Mouse (Mus musculus): ENCODE results near the gene Crispld2.

DNA sequence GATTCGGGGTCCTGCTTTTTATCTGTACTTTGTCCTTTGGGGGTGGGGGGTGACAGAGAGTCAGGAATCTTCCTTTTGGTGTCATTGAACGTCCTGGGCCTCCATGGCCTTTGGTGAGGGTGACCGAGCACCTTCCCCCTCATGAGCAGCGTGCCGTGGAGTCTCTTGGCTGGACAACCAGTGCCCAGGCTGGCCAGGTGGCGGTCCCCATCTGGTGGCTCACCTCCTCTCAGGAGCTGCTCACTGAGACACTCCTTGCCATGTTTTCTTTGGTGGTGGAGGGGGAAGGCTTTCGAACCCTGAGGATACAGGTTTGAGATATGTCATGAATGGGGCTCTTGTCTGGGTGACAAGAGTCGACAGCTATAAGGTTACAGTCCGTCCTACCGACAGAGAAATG lies 58.1 kb downstream of the Crispld2 start:
- TF ChIP-seq MAFK (IDR thresholded peaks at IDR 0.05; ENCODE audit: borderline replicate concordance, low read depth, low read length) (no peak), POLR2A (IDR thresholded peaks at IDR 0.05; ENCODE audit: control insufficient read depth in 1 of 2, insufficient read depth in 1 of 2, low read depth in 1 of 2, low read length in 2 of 2, poor library complexity in 1 of 2) (no peak), EP300 (IDR thresholded peaks at IDR 0.05; ENCODE audit: low read depth in 1 of 2, low read length in 2 of 2) (no peak), CTCF (IDR thresholded peaks at IDR 0.05 in 2 of 3, conservative IDR thresholded peaks at IDR 0.05 in 1 of 3; ENCODE audit: control insufficient read depth in 1 of 3, insufficient read depth in 1 of 3, low read depth in 2 of 3, low read length in 3 of 3, poor library complexity in 1 of 3, severe bottlenecking in 1 of 3) (no peak), GATA1 (IDR thresholded peaks at IDR 0.05; ENCODE audit: low read depth, low read length) (no peak), NRF1 (IDR thresholded peaks at IDR 0.05; ENCODE audit: insufficient read depth, low read depth, low read length, poor library complexity, severe bottlenecking) (no peak), MEF2A (IDR thresholded peaks at IDR 0.05; ENCODE audit: extremely low read depth, insufficient replicate concordance, low read depth, low read length, poor library complexity, severe bottlenecking) (no peak), TAL1 (IDR thresholded peaks at IDR 0.05; ENCODE audit: low read length) (no peak), TBP (IDR thresholded peaks at IDR 0.05; ENCODE audit: low read depth, low read length) (no peak), ZKSCAN1 (IDR thresholded peaks at IDR 0.05; ENCODE audit: low read depth, low read length) (no peak), MAX (IDR thresholded peaks at IDR 0.05; ENCODE audit: low read length) (no peak), ZC3H11A (IDR thresholded peaks at IDR 0.05; ENCODE audit: low read depth, low read length) (no peak), ELF1 (IDR thresholded peaks at IDR 0.05; ENCODE audit: low read depth, low read length) (no peak), ETS1 (IDR thresholded peaks at IDR 0.05; ENCODE audit: low read depth, low read length) (no peak)

Measured in MEL (cell line).